Mouse (Mus musculus): ENCODE results near the gene Acta2. TPM values are rescaled to one million over a fixed set of nuclear protein-coding genes. Genes with fewer than 3 reads are reported as not detected.

Gene Acta2
- polyA plus RNA-seq, 1 experiment, result 88.2 TPM

GRCm38 (mm10) chr19:34231596-34231995, 23.8 kb downstream of the Acta2 start:
- 75% methylated on average over 7 of the region's 7 CpGs for WGBS
- DNase-seq, result no peak
- TF ChIP-seq CTCF (conservative IDR thresholded peaks at IDR 0.05; ENCODE audit: insufficient read depth, insufficient read length, low read depth, low read length) (no peak), POLR2A (IDR thresholded peaks at IDR 0.05; ENCODE audit: low read depth, low read length) (no peak)

GRCm38 (mm10) chr19:34222805-34223204, 32.6 kb downstream of the Acta2 start:
- TF ChIP-seq POLR2A (IDR thresholded peaks at IDR 0.05; ENCODE audit: low read depth, low read length) (no peak), CTCF (conservative IDR thresholded peaks at IDR 0.05; ENCODE audit: insufficient read depth, insufficient read length, low read depth, low read length) (no peak)
- no peak overlapping the region for H3K27ac ChIP-seq (ENCODE audit: insufficient read depth, low read depth, low read length)
- DNase-seq, result no peak
- no peak overlapping the region for H3K4me3 ChIP-seq (ENCODE audit: insufficient read depth, low read depth, low read length)
- H3K27me3 ChIP-seq (replicated peaks; ENCODE audit: control insufficient read depth, insufficient read depth, low read length), result no peaks in the 10 kb centered on the region
- no peaks in the 10 kb centered on the region for H3K36me3 ChIP-seq (ENCODE audit: control insufficient read depth, insufficient read depth, low read length)
- no peaks in the 10 kb centered on the region for H3K4me1 ChIP-seq (ENCODE audit: control insufficient read depth, insufficient read depth, low read length)
- WGBS, result 93% methylated on average over 3 of the region's 3 CpGs

More at GRCm38 (mm10) chr19:34231596-34231995, 23.8 kb downstream of the Acta2 start:
- H3K27ac ChIP-seq (ENCODE audit: insufficient read depth, low read depth, low read length), result no peak overlapping the region
- no peak overlapping the region for H3K4me3 ChIP-seq (ENCODE audit: insufficient read depth, low read depth, low read length)
- no peaks in the 10 kb centered on the region for H3K4me1 ChIP-seq (ENCODE audit: control insufficient read depth, insufficient read depth, low read length)
- no peaks in the 10 kb centered on the region for H3K36me3 ChIP-seq (ENCODE audit: control insufficient read depth, insufficient read depth, low read length)
- no peaks in the 10 kb centered on the region for H3K27me3 ChIP-seq (replicated peaks; ENCODE audit: control insufficient read depth, insufficient read depth, low read length)

GRCm38 (mm10) chr19:34220732-34221380, 34.5 kb downstream of the Acta2 start:
- Histone ChIP-seq H3K27ac (ENCODE audit: insufficient read depth, low read depth, low read length) (no peak overlapping the region), H3K36me3 (ENCODE audit: control insufficient read depth, insufficient read depth, low read length) (no peaks in the 10 kb centered on the region), H3K27me3 (replicated peaks; ENCODE audit: control insufficient read depth, insufficient read depth, low read length) (no peaks in the 10 kb centered on the region), H3K4me3 (ENCODE audit: insufficient read depth, low read depth, low read length) (no peak overlapping the region), H3K4me1 (ENCODE audit: control insufficient read depth, insufficient read depth, low read length) (no peaks in the 10 kb centered on the region)
- WGBS, result 65% methylated on average over 3 of the region's 3 CpGs
- no peak for TF ChIP-seq CTCF (conservative IDR thresholded peaks at IDR 0.05; ENCODE audit: insufficient read depth, insufficient read length, low read depth, low read length)
- TF ChIP-seq POLR2A (IDR thresholded peaks at IDR 0.05; ENCODE audit: low read depth, low read length), result no peak
- DNase-seq, result no peak

GRCm38 (mm10) chr19:34219260-34219968, 36.0 kb downstream of the Acta2 start:
- Histone ChIP-seq H3K36me3 (ENCODE audit: control insufficient read depth, insufficient read depth, low read length) (no peaks in the 10 kb centered on the region), H3K4me3 (ENCODE audit: insufficient read depth, low read depth, low read length) (no peak overlapping the region), H3K4me1 (ENCODE audit: control insufficient read depth, insufficient read depth, low read length) (no peaks in the 10 kb centered on the region), H3K27me3 (replicated peaks; ENCODE audit: control insufficient read depth, insufficient read depth, low read length) (no peaks in the 10 kb centered on the region), H3K27ac (ENCODE audit: insufficient read depth, low read depth, low read length) (no peak overlapping the region)
- 92% methylated on average over 5 of the region's 5 CpGs for WGBS
- no peak for DNase-seq
- no peak for TF ChIP-seq POLR2A (IDR thresholded peaks at IDR 0.05; ENCODE audit: low read depth, low read length)
- no peak for TF ChIP-seq CTCF (conservative IDR thresholded peaks at IDR 0.05; ENCODE audit: insufficient read depth, insufficient read length, low read depth, low read length)

GRCm38 (mm10) chr19:34217761-34218160, 37.6 kb downstream of the Acta2 start:
- H3K4me3 ChIP-seq (ENCODE audit: insufficient read depth, low read depth, low read length), result no peak overlapping the region
- H3K36me3 ChIP-seq (ENCODE audit: control insufficient read depth, insufficient read depth, low read length), result no peaks in the 10 kb centered on the region
- no peak overlapping the region for H3K27ac ChIP-seq (ENCODE audit: insufficient read depth, low read depth, low read length)
- no peaks in the 10 kb centered on the region for H3K4me1 ChIP-seq (ENCODE audit: control insufficient read depth, insufficient read depth, low read length)
- no peak for TF ChIP-seq POLR2A (IDR thresholded peaks at IDR 0.05; ENCODE audit: low read depth, low read length)
- no peak for TF ChIP-seq CTCF (conservative IDR thresholded peaks at IDR 0.05; ENCODE audit: insufficient read depth, insufficient read length, low read depth, low read length)
- no peaks in the 10 kb centered on the region for H3K27me3 ChIP-seq (replicated peaks; ENCODE audit: control insufficient read depth, insufficient read depth, low read length)
- DNase-seq, result no peak
- 89% methylated on average over 3 of the region's 3 CpGs for WGBS

GRCm38 (mm10) chr19:34216956-34217355, 38.4 kb downstream of the Acta2 start:
- Histone ChIP-seq H3K27me3 (replicated peaks; ENCODE audit: control insufficient read depth, insufficient read depth, low read length) (no peaks in the 10 kb centered on the region), H3K4me1 (ENCODE audit: control insufficient read depth, insufficient read depth, low read length) (no peaks in the 10 kb centered on the region), H3K36me3 (ENCODE audit: control insufficient read depth, insufficient read depth, low read length) (no peaks in the 10 kb centered on the region), H3K4me3 (ENCODE audit: insufficient read depth, low read depth, low read length) (no peak overlapping the region), H3K27ac (ENCODE audit: insufficient read depth, low read depth, low read length) (no peak overlapping the region)
- no peak for TF ChIP-seq POLR2A (IDR thresholded peaks at IDR 0.05; ENCODE audit: low read depth, low read length)
- TF ChIP-seq CTCF (conservative IDR thresholded peaks at IDR 0.05; ENCODE audit: insufficient read depth, insufficient read length, low read depth, low read length), result no peak
- 68% methylated on average over 5 of the region's 5 CpGs for WGBS
- no peak for DNase-seq

- no peak for TF ChIP-seq POLR2A (IDR thresholded peaks at IDR 0.05; ENCODE audit: low read depth, low read length)
- no peak for TF ChIP-seq CTCF (conservative IDR thresholded peaks at IDR 0.05; ENCODE audit: insufficient read depth, insufficient read length, low read depth, low read length)
- no peaks in the 10 kb centered on the region for H3K36me3 ChIP-seq (ENCODE audit: control insufficient read depth, insufficient read depth, low read length)
- no peaks in the 10 kb centered on the region for H3K4me1 ChIP-seq (ENCODE audit: control insufficient read depth, insufficient read depth, low read length)
- no peak for DNase-seq
- H3K27me3 ChIP-seq (replicated peaks; ENCODE audit: control insufficient read depth, insufficient read depth, low read length), result no peaks in the 10 kb centered on the region
- H3K27ac ChIP-seq (ENCODE audit: insufficient read depth, low read depth, low read length), result no peak overlapping the region
- H3K4me3 ChIP-seq (ENCODE audit: insufficient read depth, low read depth, low read length), result no peak overlapping the region
- 47% methylated on average over 4 of the region's 4 CpGs for WGBS
These were observed 41.3 kb downstream of the Acta2 start for GRCm38 (mm10) chr19:34214136-34214535.

Data from kidney, adult 2 months (tissue).